Mouse (Mus musculus) limb, embryonic 12.5 days (tissue): ENCODE data around the gene Tmc8. TPM values are rescaled to one million over a fixed set of nuclear protein-coding genes. Genes with fewer than 3 reads are reported as not detected.

Source experiments
- ATAC-seq: fragments of 200-750 bp; cut with Nextera tagmentation; 2 replicates; pipeline ENCODE4 v1.8.0; 2017; ENCODE audit warnings: low read depth, moderate TSS enrichment; ENCODE audit not compliant: insufficient number of reproducible peaks, insufficient read depth, low FRiP score, low TSS enrichment
- H3K27ac ChIP-seq: fragments of 300-500 bp; sonication (generic); 2 replicates; pipeline ENCODE4 v1.5.1; 2016; ENCODE audit warnings: mild to moderate bottlenecking, moderate library complexity
- H3K27me3 ChIP-seq: fragments of 300-500 bp; sonication (generic); 2 replicates; pipeline ENCODE4 v1.6.1; 2016; ENCODE audit warnings: mild to moderate bottlenecking, moderate library complexity
- H3K36me3 ChIP-seq: fragments of 300-500 bp; sonication (generic); 2 replicates; pipeline ENCODE4 v1.6.1; 2016; ENCODE audit warnings: mild to moderate bottlenecking, moderate library complexity
- H3K4me1 ChIP-seq: fragments of 300-500 bp; sonication (generic); replicated peaks from 2 replicates; pipeline ENCODE4 v1.6.1; 2016
- H3K4me2 ChIP-seq: fragments of 300-500 bp; sonication (generic); 2 replicates; pipeline ENCODE4 v1.6.1; 2016; ENCODE audit warnings: mild to moderate bottlenecking, moderate library complexity
- H3K4me3 ChIP-seq: fragments of 300-500 bp; sonication (generic); replicated peaks from 2 replicates; pipeline ENCODE4 v1.5.1; 2016; ENCODE audit warnings: mild to moderate bottlenecking
- H3K9ac ChIP-seq: fragments of 300-500 bp; sonication (generic); replicated peaks from 2 replicates; pipeline ENCODE4 v1.6.1; 2016; ENCODE audit warnings: mild to moderate bottlenecking, moderate library complexity
- H3K9me3 ChIP-seq: fragments of 300-500 bp; sonication (generic); 2 replicates; pipeline ENCODE4 v1.6.1; 2016; ENCODE audit warnings: mild to moderate bottlenecking, moderate library complexity
- WGBS: fragments of 180-500 bp; shearing (Covaris S2); methylation state at CpG from one replicate; pipeline ENCODE4 v1.1.7; 2016; 5-methylcytosine and 5-hydroxymethylcytosine counted together
- polyA plus RNA-seq: library from polyadenylated mRNA; unstranded; fragments of >200 nt; fragmentation: Nextera tagmentation; extraction: Ambion mirVana; gene quantifications from 2 replicates; pipeline ENCODE4 v1.2.1, GENCODE M21; 2016

Gene Tmc8
- polyA plus RNA-seq, 1 experiment from 2014 or later: 0.53 TPM

- Histone ChIP-seq H3K4me1 (no peaks in the 10 kb centered on the region), H3K36me3 (peaks cover 96% of the 10 kb centered on the region), H3K9ac (no peak overlapping the region), H3K4me3 (no peak overlapping the region), H3K9me3 (0 out of 2 replicates have a peak, but pooled peaks cover 3% of the 10 kb centered on the region), H3K4me2 (no peak overlapping the region), H3K27me3 (no peaks in the 10 kb centered on the region), H3K27ac (no peak overlapping the region)
- WGBS: 93% methylated on average over 10 of the region's 10 CpGs
- no peak for ATAC-seq
These were observed 22.6 kb upstream of the Tmc8 start for GRCm38 (mm10) chr11:117759267-117759666.

DNA sequence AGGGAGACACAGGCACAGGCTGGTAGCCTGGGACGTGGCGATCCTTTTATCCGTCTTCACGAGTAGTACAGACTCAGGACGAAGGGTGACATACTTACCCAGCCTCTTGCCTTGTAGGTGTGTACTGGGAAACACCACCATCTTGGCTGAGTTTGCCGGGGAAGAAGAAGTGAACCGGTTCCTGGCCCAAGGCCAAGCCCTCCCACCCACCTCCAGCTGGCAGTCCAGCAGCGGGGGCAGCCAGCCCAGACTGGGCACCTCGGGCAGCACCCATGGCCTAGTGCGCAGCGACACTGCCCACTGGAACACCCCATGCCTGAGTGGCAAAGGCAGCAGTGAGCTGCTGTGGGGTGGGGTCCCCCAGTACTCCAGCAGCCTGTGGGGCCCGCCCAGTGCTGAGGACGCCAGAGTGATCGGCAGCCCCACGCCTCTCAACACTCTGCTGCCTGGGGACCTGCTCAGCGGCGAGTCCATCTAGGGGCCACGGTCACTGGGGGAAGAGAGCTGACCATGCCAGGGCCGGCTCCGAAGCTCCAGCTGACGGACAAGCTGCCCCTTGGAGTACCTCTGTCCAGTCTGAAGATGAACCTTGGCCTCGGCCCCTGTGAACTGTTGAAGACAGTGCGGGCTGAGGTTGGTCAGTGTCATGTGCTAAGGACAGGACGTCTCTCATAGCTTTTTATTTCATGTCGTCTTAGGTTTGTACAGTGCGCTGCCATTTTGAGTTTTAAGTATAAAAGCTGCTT, 21.3 kb upstream of the Tmc8 start:
- Histone ChIP-seq H3K9ac (no peak overlapping the region), H3K27me3 (no peaks in the 10 kb centered on the region), H3K36me3 (peaks cover 96% of the 10 kb centered on the region), H3K4me3 (no peak overlapping the region), H3K4me2 (no peak overlapping the region), H3K27ac (no peak overlapping the region), H3K4me1 (no peaks in the 10 kb centered on the region), H3K9me3 (0 out of 2 replicates have a peak, but pooled peaks cover 3% of the 10 kb centered on the region)
- WGBS: 93% methylated on average over 26 of the region's 26 CpGs
- ATAC-seq: no peak

DNA sequence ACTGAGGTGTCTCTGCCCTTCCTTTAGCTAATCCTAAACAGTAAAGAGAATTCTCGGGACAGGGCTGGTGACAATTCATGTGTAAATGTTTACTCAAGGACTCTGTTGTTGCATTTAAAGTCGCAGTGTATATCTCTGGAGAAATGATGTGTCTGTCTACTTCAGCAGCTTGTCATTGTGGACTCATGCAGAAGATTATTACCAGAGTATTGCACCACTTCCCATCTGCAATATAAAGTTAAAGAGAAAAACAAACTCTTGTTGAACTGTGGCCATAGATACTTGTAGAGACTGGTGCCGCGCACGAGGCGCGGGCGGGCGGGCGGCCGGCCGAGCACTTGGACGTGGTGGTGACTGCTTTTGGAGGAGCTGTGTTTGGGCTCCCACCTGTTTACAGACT, 20.1 kb upstream of the Tmc8 start:
- H3K9me3 ChIP-seq: no peaks in the 10 kb centered on the region
- no peak overlapping the region for H3K4me2 ChIP-seq
- H3K9ac ChIP-seq: no peak overlapping the region
- 93% methylated on average over 13 of the region's 13 CpGs for whole genome bisulfite sequencing
- no peak overlapping the region for H3K27ac ChIP-seq
- no peak for ATAC-seq
- H3K4me3 ChIP-seq: no peak overlapping the region
- no peaks in the 10 kb centered on the region for H3K4me1 ChIP-seq
- H3K36me3 ChIP-seq: peaks cover 96% of the 10 kb centered on the region
- no peaks in the 10 kb centered on the region for H3K27me3 ChIP-seq

DNA sequence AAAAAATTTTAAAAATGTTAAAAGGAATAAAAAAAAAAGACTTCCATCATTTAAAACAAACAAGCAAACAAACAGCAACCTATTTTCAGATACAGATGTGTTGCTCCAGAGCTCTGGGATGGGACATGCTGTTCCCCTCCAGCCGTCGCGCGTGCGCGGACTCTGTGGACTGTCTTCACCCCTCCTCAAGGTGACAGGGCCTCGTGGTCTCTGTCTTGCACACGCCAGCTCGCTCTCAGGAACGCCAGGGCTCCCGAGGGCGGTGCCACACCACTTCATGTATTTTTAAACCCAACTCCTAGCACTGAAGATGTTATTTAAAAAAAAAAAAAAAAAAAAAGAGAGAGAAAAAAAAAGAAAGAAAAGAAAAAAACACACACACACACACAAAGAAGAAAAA, 19.6 kb upstream of the Tmc8 start:
- ATAC-seq: no peak
- peaks cover 94% of the 10 kb centered on the region for H3K36me3 ChIP-seq
- no peaks in the 10 kb centered on the region for H3K4me1 ChIP-seq
- H3K4me2 ChIP-seq: no peak overlapping the region
- no peak overlapping the region for H3K9ac ChIP-seq
- H3K27me3 ChIP-seq: no peaks in the 10 kb centered on the region
- H3K9me3 ChIP-seq: no peaks in the 10 kb centered on the region
- WGBS: 92% methylated on average over 12 of the region's 12 CpGs
- H3K4me3 ChIP-seq: no peak overlapping the region
- H3K27ac ChIP-seq: no peak overlapping the region

- 87% methylated on average over 9 of the region's 9 CpGs for WGBS
These were observed 17.6 kb upstream of the Tmc8 start for GRCm38 (mm10) chr11:117764319-117764718.

DNA sequence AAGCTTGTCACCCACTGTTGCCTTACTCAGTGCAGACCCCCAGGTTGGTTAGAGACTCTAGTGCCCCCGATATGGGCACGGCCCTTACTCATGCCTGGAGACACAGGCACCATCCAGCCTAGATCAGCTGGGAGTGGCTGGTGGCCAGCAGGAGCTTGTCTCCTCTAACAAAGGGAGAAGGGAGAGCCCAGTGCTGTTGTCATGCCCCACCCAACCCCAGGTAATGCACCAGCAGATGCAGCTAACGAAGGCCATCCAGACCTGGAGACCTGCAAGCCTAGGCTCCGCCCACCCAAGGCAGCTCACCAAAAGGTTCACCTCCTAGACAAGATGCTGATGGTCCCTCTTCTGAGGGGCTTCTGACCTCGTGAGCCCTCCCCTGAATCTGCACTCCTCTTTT, 16.5 kb upstream of the Tmc8 start:
- Histone ChIP-seq H3K9ac (no peak overlapping the region), H3K4me3 (no peak overlapping the region), H3K9me3 (no peaks in the 10 kb centered on the region), H3K27me3 (no peaks in the 10 kb centered on the region), H3K4me1 (no peaks in the 10 kb centered on the region), H3K27ac (no peak overlapping the region), H3K36me3 (peaks cover 70% of the 10 kb centered on the region), H3K4me2 (no peak overlapping the region)
- 89% methylated on average over 5 of the region's 5 CpGs for WGBS
- ATAC-seq: 0 out of 2 replicates have a peak, but pooled peaks have one; percentile 34

More at GRCm38 (mm10) chr11:117764319-117764718, 17.6 kb upstream of the Tmc8 start:
- Histone ChIP-seq H3K9me3 (no peaks in the 10 kb centered on the region), H3K4me1 (no peaks in the 10 kb centered on the region), H3K4me2 (no peak overlapping the region), H3K36me3 (peaks cover 76% of the 10 kb centered on the region), H3K27me3 (no peaks in the 10 kb centered on the region), H3K27ac (no peak overlapping the region), H3K4me3 (no peak overlapping the region), H3K9ac (no peak overlapping the region)
- no peak for ATAC-seq

DNA sequence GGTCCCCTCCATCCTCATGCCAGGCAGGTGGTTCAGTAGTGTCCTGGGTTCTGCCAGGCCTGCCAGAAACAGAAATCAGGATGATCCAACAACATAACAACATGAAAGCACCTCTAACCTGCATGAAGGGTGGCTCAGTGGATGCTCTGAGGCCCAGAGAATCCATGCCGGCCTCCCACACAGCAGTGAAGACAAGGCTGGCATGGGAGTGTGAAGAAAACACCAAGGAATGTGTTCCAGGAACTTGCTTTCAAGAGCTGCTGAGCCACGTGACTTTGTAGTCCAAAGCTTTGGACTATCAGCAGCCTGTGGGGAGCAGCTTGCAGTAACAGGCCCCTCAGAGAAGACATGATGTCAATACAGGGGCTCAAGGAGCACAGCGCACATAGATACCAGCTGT, 15.6 kb upstream of the Tmc8 start:
- Histone ChIP-seq H3K4me2 (no peak overlapping the region), H3K36me3 (peaks cover 65% of the 10 kb centered on the region), H3K9ac (no peak overlapping the region), H3K27ac (no peak overlapping the region), H3K27me3 (no peaks in the 10 kb centered on the region), H3K9me3 (no peaks in the 10 kb centered on the region), H3K4me3 (no peak overlapping the region), H3K4me1 (no peaks in the 10 kb centered on the region)
- WGBS: 82% methylated on average over 3 of the region's 3 CpGs
- no peak for ATAC-seq

- 89% methylated on average over 20 of the region's 20 CpGs for WGBS
- Histone ChIP-seq H3K9ac (no peak overlapping the region), H3K4me2 (no peak overlapping the region), H3K4me1 (no peaks in the 10 kb centered on the region), H3K36me3 (peaks cover 61% of the 10 kb centered on the region), H3K9me3 (no peaks in the 10 kb centered on the region), H3K27me3 (no peaks in the 10 kb centered on the region), H3K27ac (no peak overlapping the region), H3K4me3 (no peak overlapping the region)
- no peak for ATAC-seq
These were observed 12.9 kb upstream of the Tmc8 start for GRCm38 (mm10) chr11:117768725-117769682.

DNA sequence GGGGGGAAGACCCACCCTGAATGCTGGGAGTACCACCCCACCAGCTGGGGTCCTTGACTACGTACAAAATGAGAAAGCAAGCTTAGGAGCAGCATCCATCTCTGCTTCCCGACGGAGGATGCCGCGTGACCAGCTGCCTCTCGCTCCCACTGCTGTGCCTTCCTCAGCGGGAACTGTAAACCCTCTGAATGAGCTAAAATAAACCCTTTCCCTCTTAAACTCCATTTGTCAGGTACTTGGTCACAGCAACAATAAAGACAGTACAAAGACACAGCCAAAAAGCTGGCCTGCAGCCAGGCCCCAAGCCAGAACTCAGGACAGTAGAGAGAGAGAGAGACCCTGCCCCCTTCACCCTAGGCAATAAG, 12.2 kb upstream of the Tmc8 start:
- Histone ChIP-seq H3K27me3 (no peaks in the 10 kb centered on the region), H3K27ac (no peak overlapping the region), H3K9me3 (no peaks in the 10 kb centered on the region), H3K4me3 (no peak overlapping the region), H3K4me1 (no peaks in the 10 kb centered on the region), H3K9ac (no peak overlapping the region), H3K36me3 (peaks cover 61% of the 10 kb centered on the region), H3K4me2 (no peak overlapping the region)
- WGBS: 87% methylated on average over 7 of the region's 7 CpGs
- no peak for ATAC-seq

DNA sequence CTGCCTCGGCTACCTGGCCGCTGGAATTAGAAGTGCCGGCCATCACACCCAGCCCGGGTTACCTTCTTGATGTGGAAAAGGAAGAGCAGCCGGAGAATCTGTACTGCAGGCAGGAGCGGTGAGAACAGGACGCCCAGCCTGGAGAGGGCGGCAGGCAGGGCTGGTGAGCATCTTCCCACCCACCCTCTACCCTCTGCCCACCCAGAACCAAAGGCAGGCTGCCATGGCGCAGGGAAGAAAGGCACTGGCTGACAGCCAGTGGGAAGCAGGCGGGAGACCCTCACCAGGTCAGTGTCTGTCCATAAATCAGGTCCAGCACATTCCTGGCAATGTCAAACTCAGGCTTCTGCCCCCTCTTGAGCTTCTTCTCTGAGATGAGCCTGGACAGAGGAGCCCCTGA, 11.5 kb upstream of the Tmc8 start:
- ATAC-seq: no peak
- H3K4me3 ChIP-seq: no peak overlapping the region
- H3K4me1 ChIP-seq: no peaks in the 10 kb centered on the region
- 77% methylated on average over 10 of the region's 10 CpGs for WGBS
- no peaks in the 10 kb centered on the region for H3K27me3 ChIP-seq
- H3K9me3 ChIP-seq: no peaks in the 10 kb centered on the region
- H3K36me3 ChIP-seq: peaks cover 61% of the 10 kb centered on the region
- no peak overlapping the region for H3K9ac ChIP-seq
- no peak overlapping the region for H3K4me2 ChIP-seq
- H3K27ac ChIP-seq: no peak overlapping the region

GRCm38 (mm10) chr11:117772352-117772751, 9.5 kb upstream of the Tmc8 start:
- WGBS: 95% methylated on average over 7 of the region's 7 CpGs
- H3K36me3 ChIP-seq: peaks cover 62% of the 10 kb centered on the region

More at GRCm38 (mm10) chr11:117772352-117772751, 9.5 kb upstream of the Tmc8 start:
- H3K9ac ChIP-seq: no peak overlapping the region
- H3K4me2 ChIP-seq: no peak overlapping the region
- ATAC-seq: no peak
- no peak overlapping the region for H3K4me3 ChIP-seq
- H3K4me1 ChIP-seq: no peaks in the 10 kb centered on the region
- H3K27me3 ChIP-seq: no peaks in the 10 kb centered on the region
- no peak overlapping the region for H3K27ac ChIP-seq
- no peaks in the 10 kb centered on the region for H3K9me3 ChIP-seq
